Mouse (Mus musculus): ENCODE results near the gene Fars2. TPM values are rescaled to one million over a fixed set of nuclear protein-coding genes. Genes with fewer than 3 reads are reported as not detected.

Fars2 gene
- polyA plus RNA-seq, 1 experiment = 48.3 TPM

DNA sequence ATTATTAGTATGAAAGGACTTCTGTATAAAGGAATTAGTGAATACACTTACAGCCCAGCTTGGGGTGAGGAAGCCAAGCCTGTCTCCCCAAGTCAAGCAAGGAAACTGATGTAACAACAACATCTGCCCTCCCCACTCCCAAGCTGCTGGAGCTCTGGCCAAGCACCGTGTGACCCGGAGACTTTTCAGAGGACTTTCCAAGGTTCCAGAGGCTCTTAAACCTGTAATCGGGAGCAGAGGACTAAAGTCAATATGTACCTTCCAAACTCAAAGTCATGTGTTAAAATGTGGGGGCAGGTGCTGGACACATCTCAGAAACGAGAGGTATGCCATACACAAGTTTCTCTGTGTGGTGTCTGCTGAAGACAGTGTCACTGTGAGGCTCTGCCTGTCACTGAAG is 566.4 kb downstream of the Fars2 start:
- DNase-seq (ENCODE audit: low read depth) = no peak

DNA sequence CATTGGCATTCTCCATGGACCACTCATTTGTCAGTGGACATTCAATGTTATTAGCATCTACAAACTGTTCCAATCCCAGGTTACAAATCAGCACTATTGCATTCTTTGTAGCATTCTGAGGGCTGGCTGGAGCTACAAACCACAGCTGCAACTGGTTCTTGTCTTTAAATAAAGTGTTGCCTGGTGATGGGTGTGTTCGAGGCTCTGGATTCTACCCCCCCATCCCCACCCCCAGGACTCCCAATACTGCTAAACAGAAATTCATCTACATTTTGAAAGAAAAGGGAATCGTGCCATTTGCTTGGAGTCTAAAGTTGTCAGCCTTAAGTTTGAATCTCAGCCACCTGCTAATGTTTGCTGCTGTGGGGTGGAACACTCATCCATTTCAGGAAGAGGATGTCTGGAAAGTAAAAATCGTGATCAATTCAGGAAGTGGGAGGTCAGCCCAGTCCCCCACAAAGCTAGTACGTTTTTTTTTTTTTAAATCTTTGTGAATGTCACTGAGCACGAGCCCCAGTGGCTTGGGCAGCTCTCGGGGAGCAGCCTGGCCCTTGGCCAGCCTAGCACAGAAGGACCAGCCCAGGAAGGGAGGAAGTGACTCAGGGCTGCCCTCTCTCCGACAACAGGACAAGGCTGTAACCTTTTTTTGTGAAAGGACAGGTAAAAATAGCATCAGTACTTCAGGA is 578.4 kb downstream of the Fars2 start:
- DNase-seq (ENCODE audit: low read depth) = no peak

DNA sequence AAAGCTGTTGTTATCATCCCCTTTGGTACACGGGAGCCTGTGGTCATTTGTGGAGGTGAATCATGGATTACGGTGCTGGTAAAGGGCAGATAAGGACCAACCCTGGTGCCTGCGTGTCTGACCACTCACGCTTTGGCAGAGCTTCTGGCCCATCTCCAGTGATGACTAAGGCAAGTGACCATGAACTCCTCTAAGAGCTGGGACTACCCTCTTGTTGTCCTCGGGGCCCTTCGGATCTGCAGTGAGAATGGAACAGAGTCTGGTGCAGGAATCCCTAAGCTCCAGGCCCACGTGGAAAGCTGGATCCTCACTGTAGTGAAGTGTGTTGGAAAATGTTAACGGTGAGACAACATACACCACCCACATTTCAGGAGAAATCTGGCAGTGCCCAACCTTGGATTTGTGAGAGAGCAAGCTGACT is 579.1 kb downstream of the Fars2 start:
- no peak for DNase-seq (ENCODE audit: low read depth)

DNA sequence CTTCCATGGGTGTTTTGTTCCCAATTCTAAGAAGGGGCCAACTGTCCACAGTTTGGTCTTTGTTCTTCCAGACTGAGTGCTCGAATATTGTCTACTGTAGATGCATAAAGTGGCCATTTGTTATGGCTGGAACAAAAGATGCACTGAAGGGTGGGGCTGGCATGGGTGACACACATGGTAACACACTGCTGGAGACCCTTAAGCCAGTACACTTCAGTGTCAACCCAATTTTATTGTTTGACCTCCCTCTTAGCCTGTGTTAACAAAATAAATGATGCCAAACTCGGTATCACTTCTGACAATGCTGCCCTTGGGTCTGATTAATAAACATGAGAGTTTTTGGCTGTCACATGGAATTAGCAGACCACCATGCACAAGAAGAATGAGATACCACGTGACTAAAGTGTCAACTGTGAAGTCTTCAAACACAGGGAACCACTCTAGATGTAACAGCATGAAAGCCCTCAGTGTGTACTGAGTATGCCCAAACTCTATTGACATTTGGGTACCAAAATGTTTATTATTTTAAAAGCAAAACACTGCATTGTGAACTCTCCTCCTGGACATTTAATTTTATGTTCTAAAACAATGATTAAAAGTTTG is 590.0 kb downstream of the Fars2 start:
- no peak for DNase-seq (ENCODE audit: low read depth)

DNA sequence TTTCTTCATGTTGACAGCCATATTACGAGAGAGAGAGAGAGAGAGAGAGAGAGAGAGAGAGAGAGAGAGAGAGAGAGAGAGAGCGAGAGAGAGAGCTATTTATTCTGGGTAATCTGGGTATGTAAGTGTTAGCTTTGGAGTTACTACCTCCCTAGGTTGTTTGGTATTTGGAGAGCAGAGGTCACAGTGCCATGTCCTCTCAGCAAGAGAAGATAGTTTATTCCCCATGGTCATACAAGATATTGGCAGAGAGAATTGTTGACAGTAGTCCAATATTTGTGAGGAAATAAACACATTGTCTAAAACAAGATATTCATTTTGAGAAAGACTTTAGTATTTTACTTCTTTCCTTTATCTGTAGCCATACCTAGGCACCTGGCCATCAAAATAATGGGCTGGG is 596.9 kb downstream of the Fars2 start:
- no peak for DNase-seq (ENCODE audit: low read depth)

DNA sequence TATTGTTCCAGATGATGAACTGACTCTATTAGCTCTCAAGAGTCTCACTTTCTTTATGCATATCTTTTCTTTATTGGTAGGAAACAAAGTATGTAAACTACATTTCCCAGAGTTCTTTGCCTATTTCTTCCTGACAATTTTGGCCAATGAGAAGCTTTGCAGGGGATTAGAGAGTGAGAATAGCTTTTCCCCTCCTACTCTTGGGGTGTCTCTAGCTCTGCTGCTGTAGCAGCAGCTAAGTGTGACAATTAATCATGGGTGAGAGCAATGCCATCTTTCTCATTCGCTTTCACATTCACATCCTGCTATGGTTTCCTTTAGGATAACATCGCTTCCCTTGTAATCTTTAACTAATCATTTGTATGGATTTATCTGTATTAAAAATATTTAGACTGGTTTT is 599.5 kb downstream of the Fars2 start:
- DNase-seq (ENCODE audit: low read depth) = no peak

DNA sequence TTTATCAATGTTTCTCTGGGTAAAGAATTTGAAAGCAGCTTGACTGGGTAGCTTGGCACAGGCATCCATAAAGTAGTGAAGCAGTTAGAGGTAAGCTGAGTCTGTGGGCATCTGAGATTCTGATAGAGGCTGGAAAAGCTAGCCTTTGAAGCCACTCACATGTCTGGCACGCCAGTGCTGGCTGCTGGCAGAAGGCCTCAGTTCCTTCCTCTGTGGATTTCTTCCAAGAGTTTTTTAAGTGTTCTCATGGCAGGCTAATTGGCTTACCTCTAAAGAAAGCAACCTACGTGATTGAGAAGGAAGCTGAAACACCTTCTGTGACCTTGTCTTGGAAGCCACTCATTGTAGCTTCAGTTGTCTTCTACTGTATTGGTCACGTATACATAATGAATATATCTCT is 600.2 kb downstream of the Fars2 start:
- DNase-seq (ENCODE audit: low read depth) = no peak

DNA sequence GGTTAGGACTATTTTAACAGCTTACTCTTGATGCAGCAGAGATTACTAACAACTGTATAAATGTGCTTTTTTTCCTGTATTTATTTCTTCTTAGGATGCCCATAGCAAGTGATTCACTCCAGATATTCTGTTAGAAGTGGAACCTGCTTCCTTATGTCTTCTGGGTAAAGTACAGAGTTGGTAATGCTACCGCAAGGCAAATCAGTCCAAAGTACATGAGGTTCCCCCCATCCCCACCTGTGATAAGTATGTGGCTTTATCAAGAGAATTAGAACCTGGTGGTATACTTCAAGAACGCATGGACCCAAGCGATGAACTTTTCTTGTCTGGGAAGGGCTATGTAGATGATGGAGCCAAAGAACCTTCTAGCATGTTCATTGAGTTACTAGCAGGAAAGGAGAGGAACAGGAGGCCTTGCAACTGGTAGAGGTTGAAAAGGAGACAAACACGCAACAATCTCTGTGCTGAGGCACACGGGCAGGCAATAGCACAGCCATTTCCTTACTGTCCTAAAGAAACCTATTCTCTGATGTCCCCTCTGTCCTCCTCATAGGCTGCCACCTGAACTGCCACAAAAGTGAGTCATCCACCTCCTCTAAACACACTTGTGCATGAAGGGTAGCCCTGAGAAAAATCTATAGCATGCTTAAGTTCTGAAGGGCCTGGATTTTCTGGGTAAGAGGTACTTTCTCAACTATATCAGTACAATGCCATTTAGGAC is 603.2 kb downstream of the Fars2 start:
- DNase-seq (ENCODE audit: low read depth) = no peak

DNA sequence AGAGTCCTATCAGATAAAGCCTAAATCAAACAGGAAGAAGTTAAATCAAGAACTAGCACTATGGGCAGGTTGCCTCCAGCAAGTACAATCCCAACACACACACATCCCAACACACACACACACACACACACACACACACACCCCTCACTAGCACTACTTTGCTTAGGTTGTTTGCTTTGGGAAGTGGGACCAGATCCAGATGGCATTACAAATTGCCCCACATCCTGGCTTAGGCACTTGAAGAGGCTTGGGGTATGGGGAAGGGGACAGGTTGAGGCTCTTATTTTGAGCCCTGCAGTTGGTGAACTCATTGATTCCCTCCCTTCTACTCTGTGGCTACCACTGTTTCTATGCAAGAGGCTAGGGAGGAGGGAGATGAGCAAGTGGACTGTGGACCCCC is 605.1 kb downstream of the Fars2 start:
- DNase-seq (ENCODE audit: low read depth) = no peak

DNA sequence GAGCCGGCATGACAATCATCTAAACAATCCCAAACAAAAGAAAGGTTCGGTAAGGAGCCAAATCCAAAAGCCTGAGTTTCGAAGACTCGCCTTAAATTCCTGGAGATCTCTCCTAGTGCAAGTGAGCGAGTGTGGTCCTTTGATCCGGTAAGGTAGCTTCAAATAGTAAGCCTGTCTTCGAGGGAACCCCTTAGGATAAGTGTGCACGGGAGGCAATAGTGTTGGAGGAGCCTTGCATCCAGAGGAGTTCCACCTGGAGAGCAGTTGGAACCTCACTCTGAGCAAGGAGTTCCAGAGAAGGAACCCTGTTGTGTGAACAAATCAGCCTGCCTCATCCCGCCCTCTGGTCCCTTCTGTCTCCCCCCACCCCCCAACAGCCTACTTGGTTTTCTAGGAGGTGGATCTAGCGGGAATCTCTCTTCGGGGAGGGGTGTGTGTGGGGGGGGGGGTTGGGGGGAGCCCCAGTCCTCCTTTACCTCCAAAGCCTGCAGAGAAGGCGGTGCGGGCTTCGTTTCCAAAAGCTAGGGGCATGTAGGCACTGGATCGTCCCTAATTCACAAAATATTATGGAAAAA is 606.6 kb downstream of the Fars2 start:
- DNase-seq (ENCODE audit: low read depth) = no peak

DNA sequence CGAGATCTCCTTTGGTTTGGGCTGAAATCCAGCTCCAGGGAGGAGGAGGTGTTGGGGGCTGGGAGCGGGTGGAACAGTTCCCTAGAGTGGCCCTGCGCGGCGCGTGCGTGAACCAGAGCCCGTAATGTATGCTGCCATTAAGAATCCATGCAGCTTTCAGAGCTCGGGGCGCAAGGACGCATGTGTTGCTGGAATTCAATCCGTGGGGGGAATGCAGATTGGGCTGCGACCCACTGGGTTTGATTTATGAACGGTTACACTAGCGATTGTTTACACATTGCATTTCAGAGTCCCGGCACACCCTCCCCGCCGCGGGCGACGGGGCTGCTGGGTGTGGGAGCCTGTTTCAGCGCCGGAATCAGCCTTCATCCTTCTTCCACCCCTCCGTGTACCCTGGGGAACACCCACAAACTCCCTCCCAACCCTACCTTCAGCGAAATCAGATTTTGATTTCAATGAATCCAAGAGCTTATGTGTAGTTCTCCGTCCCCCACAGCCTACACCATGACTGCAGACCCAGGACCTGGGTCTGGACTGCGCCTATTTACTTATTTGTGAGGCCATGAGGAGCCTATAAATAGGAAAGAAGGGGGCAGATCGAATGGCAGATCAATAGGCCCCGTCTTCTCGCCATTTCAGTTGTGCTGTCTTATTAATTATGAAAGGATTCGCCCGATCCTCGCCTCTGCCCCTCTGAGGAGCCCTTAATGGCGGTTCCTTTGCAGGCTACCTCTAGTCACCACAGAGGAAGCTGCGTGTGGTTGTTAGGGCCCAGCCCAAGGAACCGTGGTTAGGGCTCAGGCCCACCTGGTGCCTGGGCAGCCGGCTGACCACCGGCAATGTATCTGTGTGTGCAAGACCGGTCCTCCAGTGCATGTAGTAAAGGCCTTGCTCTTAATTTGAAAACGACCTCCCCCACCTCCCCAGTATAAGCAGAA is 607.6 kb downstream of the Fars2 start:
- no peak for DNase-seq (ENCODE audit: low read depth)

DNA sequence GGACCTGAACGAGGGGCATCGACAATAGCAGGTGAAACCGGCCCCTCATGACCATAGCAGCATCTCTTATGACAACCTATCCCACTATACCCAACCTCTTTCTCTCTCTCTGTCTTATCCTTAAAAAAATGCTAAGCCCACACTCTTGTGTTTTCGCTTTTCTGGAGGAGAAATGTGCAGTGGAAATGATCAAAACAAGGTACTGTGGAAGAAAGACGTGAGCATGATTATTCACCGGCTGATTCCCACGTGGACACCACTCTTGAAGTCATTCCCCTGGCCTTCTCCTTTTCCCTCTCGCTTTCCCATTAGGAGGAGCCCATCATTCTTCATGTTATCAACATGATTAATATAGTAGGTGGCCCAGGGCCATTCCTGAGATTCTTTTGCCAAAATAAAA is 608.7 kb downstream of the Fars2 start:
- DNase-seq (ENCODE audit: low read depth) = no peak

DNA sequence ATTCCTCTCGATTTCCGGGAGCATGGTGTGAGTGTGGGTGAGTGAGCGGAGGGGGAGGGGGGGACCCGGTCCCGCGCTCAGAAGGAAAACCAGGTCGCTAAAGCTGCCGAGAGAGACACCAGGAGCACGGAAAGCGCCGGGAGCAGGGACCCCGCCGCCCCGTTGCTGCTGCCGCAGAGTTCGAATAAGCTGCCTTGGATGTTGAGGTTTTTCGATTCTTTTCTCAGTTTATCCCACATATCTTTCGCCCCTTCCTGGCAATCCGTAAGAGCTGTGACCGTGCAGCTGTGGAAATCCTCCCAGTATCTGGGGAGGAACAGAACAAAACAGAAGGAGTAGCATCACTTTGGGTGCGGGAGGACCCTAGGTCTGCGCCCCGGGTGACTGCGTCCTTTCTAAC is 609.3 kb downstream of the Fars2 start:
- no peak for DNase-seq (ENCODE audit: low read depth)

DNA sequence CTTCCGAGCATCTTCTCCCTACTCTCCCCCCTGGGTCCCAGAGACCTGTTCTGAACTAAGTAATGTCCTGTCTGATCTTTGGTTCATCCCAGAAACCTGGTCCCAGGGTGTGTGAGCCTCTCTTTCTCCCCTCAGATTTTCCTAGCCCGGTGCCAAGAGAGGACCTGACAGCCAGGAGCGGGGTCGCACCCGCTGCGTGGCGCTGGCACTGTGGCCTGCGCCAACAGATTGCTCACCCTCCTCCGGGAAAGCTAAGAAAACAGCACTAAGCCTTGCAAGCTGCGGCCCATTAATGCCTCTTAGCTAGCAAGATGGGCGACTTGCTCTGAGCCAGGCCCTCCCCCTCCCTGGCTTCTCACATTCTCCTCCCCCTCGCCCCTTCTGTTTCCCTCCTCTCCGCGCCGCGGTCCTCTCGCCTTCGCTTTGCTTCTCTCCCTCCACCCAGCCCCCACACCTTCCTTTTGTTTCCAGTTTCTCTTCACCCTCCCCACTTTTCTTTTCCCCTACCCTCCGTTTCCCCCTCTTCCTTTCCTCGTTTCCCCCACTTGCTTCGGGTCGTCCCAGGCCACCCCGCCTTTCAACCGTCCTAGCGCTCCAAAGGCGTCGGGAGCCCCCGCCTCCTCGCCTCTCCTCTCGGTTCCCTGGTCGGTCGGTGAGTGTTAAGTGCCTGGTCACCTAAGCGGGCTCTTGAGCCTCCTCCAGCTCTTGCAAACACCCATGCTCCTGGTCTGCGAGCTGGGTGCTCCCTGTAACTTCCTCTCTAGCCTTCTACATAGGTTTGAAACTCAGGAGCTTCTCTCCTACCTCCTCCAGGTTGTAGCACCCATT is 610.0 kb downstream of the Fars2 start:
- DNase-seq (ENCODE audit: low read depth) = no peak

DNA sequence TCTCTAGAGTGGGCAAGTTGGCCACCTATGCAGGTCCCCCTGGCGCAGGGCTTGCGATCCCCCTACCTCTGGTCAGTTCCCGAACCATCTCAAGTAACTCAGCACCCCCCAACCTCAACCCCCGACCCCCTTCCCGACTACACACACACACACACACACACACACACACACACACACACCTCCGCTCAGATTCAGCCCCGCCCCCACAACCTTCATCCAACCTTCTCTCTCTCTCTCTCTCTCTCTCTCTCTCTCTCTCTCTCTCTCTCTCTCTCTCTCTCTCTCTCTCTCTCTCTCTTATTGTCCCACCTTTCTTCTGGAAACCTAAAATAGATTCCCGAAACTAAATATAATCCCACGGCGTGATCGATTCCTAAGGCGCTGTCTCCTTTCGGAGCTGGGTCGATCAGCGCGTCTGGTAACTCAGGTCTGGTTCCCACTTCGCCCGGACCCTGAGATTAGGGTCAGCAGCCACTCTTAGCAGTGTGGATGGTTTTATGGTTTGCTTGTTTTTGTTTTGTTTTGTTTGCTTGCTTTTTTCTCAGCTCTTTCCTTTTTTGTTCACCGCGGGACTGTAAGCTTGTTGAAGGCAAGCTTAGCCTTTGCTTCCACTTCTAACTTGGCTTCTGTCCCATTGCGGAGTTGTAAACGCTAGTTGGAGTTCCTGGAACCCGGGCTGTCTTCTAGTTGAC is 610.7 kb downstream of the Fars2 start:
- no peak for DNase-seq (ENCODE audit: low read depth)

DNA sequence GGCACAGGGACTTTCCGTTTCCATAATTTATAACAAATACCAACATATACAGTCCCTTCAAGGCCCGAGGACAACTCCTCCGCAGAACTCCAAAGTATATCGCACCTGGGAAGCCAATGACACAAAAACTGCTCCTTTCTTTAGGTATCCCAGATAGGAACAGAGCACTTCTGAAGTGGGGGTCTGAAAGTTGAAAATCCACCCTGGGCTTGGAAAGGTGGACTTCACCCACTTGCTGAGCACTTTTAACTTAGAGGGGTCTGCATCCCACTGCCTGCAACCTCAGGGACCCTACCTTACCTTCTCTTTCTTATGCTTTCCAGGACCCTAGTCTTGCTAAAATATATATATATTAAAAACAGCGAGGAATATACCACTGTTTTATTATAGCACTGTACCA is 611.3 kb downstream of the Fars2 start:
- no peak for DNase-seq (ENCODE audit: low read depth)

DNA sequence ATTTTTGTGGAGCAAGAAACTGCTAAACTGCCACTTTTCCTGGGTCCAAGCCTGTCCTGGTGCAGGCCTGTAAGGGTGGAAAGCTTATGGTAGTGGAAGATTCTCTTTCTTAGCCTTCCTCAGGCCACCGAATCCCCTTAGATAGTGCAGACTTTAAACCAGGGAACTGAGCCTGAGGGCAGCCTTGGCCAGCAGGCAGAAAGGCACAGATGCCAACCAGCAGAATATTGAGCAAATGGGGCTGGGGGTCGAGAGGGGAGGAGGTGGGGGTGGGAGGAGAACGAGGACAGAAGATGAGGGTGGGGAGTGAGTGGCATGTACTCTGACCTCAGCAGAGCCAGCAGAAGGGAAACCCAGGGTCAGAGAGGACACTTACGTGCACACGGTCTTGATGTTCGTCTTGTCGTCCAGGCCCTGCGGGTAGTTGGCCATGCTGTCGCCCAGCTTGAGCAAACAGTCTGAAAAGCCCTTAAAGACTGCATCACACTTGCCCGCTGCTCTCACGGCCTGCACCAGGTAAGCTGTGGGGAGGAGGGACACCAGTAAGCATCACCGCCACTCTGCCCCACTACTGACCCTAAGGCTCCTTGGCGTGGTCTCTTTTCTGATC is 612.6 kb downstream of the Fars2 start:
- DNase-seq (ENCODE audit: low read depth) = no peak

DNA sequence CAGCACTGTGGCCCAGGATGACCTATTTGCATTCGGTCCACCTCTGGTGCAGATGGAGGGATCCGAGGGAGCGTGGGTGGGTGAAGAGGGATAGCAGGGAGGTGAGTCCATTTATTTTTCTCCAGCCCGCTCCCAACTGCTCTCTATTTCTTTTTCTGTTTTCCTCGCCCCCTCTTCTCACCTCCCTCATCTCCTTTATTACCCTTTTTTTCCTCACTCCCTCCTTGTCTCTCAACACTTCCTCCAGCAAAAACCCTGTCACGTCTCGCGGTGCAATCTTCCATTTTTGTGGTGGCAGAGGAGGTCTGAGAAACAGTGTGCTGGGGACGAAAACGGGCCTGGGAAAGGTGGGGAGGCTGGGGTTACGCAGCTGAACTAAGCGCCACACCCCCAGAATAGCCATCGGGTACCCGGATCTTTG is 613.1 kb downstream of the Fars2 start:
- DNase-seq (ENCODE audit: low read depth) = no peak

DNA sequence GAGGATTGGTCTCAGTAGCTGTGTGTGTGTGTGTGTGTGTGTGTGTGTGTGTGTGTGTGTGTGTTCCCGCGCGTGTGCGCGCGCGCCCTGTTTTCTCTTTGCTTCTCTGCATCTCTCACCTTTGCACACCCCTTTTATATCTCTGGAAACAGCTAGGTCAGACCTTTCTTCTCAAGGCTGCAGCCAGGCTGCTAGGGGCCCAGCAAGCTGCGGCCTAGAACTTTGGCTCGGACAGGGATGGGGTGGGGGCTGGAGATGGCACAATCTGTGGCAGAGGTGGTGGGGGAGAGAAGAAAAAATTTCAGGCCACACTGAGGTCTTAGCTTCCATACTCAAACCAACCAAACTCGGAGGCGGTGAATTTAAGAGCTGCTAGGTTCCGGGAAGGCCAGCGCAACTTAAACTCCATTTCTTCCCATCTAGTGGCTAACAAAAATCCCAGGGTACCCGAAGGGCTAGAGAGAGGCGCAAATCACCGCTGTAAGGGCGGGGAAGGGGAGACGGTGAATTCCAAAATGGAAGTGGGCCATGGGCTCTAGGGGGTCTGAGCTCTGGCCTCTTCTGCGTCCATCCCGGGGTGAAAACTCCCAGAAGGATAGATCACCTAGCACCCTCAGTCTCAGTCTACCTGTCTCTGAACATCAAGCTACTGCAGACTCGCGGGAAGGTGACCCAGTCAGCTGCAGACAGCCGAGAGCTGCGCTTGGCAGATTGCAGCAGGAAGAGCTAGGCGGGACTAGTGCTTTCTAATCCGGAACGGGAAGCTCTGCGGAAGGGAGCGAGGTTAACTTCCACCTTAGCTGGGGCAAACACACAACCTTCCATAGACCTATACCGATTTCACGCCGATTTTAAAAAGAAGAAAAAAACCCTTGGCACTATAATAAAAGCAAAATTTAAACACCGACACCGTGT is 614.1 kb downstream of the Fars2 start:
- no peak for DNase-seq (ENCODE audit: low read depth)
